Mouse (Mus musculus): ENCODE results near the gene Ttpal.
"Not testable (repeated sequence)": the region's sequence is repeated elsewhere in the genome, so short reads cannot be mapped to it uniquely, and the experiment has no call there.

Gene Ttpal

DNA sequence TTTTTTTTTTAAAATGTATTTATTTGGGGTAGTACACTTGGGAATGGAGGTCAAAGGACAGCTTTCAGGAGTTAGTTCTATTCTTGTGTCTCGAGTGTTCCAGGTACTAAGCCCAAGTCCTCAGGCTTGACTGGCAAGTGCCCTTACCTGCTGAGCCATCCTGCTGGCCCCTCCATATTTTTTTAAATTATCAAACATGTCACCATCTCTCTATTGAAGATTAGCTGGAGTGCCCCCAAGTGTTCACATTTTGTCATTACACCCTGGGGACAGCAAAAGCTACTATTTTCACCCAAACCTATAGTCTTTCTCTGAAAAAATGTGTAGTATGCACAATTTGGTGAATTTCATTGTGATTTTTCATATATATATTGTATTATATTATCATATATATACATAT, 10.0 kb upstream of the Ttpal start:
- DNase-seq (ENCODE audit: low spot score in 2 of 2) = no peak

DNA sequence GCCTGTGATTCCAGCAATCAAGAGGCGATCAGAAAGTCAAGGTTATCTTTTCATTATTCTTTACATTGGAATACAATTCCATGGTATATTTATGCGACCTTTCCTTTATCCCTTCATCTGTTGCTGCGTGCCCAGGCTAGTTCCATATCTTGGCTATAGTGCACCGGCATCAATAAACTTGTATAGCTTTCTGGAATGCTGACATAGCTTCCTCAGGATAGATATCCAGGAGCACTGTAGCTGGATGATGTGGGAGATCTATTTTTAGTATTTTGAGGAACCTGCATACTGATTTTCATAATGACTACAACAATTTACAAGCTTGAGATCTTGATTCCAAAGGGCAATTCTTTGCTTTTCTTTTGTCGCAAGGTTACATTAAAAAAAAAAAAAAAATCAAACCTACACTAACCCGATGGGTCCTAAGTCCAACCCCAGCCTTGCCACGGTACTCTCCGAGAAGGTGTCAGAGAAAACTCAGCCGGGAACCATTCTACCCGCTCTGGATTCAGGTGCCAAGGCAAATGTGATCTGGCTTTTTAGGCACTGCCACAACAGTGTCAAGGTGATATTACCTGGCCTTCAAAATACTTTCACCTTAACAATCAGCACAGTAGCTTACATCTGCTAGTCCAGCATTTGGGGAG, 8.4 kb upstream of the Ttpal start:
- DNase-seq (ENCODE audit: low spot score in 2 of 2) = no peak

DNA sequence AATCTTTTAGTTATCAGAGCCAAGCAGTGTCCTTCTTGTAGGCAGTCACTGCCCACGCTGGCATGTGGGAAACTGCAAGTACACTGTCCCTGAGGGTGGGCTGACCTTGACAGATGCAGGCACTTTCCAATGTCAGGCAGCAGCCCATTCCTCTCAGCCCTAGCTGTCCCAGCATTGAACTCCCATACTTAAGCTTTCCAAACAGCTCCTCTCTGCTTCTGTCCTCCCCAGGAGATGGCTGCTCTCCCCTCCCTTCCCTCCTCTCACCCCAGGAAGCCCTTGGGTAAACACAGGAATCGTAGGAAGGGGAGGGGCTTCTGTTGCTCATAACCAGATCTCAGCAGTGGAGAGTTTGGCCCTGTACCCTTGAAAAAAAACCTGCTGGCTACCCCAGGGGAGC, 7.0 kb upstream of the Ttpal start:
- DNase-seq (ENCODE audit: low spot score in 2 of 2) = no peak

DNA sequence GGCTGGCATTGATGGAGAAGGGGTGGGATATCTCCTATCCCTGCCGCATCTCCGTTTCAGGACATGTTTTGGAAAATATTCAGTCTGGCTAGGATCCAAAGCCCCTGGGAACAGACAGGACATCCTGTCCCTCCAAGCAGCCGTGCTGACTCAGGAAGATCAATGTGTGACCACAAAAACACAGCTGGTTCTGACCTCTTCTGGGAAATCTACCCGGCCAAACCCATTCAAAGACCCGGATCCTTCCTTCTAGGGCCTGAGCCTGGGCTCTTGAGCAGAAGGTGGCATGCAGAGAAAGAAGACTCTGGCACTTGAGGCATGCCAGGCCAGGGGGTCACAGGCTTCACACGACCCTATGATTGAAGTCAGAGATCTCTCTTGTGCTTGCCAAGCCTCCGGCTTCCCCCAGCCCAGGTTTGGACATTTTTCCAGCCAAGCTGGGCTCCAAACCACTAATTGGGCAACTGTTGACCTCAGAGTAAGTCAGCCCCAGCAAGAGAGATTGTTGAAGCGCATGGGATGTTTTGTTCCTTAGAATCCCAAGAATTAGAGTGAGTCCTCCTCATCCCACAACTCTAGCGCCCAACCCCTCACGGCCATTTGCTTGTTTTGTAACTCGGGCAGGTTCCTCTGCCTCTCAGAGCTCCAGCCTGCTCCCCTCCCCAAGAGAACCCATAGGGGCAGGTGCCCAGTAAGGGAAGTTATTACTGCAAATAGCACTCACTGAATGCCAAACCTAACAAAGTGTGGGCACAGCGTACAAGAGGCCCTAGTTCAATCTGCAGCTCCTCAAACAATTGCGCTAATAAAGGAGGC, 5.8 kb upstream of the Ttpal start:
- no peak for DNase-seq (ENCODE audit: low spot score in 2 of 2)

DNA sequence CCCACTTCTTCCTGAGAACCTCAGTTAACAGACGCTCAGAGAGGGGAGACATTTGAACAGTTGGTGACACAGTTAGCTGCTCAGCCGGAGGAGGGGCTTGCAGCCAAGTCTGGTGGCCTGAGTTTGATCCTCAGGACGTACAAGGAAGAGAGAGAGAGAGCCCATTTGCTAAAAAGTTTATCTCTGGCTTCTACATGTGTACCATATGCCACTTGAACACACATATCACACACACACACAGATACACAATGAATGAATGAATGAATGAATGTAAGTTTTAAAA, 5.3 kb upstream of the Ttpal start:
- DNase-seq (ENCODE audit: low spot score in 2 of 2) = no peak

DNA sequence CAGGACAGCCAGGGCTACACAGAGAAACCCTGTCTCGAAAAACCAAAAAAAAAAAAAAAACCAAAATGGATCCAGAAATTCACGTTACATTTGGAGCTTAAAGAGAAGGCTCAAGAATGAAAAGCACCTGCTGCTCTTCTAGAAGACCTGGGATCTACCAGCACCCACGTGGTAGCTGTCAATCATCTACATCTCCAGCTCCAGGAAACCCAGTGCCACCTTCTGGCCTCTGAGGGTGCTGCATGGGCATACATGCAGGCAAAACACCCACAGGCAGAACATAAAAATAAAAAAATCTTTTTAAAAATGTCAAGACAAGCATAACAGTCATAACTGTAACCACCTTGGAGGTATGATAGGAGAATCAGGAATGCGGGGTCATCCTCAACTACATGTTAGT, 4.5 kb upstream of the Ttpal start:
- peak; percentile 62 to 67 for DNase-seq (ENCODE audit: low spot score in 2 of 2)

DNA sequence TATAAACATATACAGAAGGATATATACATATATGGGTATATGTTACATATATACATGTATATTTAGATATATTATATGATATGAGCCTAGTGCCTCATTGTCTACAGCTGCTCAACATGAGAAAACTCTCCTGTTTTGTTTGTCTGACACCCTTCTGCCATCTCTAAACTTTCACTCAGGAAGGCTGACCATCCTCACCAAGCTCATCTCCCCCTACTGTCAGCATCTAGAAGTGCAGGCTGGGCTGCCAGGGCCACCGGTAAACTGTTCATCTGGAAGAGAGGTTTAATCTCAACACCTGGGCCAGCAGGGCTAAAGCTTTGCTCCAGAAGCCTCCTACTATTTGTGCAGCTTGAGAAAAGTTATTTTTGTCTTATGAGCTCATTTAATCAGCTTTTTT, 2.9 kb upstream of the Ttpal start:
- peak; percentile 64 to 65 for DNase-seq (ENCODE audit: low spot score in 2 of 2)

DNA sequence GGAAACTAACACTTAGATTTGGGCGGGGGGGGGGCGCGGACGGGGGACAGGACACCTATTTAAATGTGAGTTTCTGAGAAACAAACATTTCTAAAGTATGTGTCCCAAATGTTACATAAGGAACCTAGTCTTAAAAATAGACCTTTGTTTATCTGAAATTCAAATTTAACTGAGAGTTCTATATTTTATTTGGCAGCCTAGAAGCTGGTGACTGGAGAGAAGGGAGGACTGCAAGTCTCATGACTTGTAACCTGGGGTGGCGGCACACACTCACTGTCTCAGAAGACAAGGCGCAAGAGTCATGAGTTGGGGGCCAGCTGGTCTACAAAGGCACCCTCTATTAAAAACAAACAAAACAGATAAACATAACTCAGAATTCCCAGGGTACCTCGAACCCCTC, 1.0 kb upstream of the Ttpal start:
- no peak for DNase-seq (ENCODE audit: low spot score in 2 of 2)

DNA sequence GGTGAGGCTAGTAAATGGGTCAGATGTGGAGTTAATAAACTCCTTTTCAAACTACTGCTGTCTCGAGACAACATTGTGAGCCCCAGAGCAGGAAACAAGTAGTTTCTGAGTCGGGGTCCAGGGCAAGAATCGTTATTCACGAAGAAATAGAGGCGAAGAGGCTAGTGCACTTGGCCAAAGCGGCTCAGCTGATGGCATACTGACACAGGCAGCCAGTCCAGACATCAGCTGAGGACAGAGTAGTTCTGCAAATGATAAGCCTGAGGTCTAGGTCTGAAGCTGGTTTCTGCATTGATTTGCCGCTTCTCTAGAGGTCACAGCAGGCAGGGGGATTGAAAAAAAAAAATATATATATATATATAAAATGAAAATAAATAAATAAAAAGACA, 408 bp upstream of the Ttpal start:
- DNase-seq (ENCODE audit: low spot score in 2 of 2) = no peak

DNA sequence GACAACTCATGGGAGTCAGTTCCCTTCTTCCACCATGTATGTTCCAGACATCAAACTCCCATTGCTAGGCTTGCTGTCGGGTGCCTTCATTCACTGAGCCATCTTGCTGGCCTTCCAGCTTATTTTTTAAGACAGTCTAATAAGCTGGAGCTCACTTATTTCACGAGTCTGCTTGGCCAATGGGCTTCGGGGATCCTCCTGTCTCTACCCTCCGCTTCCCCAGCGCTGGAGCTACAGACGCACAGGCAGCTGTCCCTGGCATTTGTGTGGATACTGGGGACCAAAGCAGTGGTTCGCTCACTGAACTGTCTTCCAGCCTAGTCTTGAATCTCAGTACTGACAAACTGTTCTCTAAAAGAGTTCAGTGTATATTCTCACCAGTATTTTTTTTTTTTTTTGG, 4.0 kb downstream of the Ttpal start:
- no peak for DNase-seq (ENCODE audit: low spot score in 2 of 2)

DNA sequence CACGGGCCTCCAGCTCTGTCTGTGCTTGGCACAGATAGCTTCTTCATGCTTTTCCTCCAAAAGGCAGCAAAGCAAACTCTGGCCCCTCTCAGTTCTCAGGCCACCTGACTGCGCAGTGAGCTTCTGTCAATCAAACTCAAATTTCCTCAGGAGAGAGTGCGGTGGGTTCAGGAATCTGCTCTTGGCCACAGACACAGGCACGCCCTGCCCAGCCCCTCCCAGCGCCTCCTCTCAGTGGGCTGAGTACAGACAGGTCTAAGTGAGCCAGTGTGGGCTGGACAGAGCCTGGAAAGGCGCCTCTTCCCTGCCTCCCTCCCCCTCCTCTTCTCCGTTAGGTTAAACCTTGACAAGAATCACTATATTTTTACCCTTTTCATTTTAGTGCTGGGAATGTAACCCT, 5.9 kb downstream of the Ttpal start:
- DNase-seq (ENCODE audit: low spot score in 2 of 2) = no peak

DNA sequence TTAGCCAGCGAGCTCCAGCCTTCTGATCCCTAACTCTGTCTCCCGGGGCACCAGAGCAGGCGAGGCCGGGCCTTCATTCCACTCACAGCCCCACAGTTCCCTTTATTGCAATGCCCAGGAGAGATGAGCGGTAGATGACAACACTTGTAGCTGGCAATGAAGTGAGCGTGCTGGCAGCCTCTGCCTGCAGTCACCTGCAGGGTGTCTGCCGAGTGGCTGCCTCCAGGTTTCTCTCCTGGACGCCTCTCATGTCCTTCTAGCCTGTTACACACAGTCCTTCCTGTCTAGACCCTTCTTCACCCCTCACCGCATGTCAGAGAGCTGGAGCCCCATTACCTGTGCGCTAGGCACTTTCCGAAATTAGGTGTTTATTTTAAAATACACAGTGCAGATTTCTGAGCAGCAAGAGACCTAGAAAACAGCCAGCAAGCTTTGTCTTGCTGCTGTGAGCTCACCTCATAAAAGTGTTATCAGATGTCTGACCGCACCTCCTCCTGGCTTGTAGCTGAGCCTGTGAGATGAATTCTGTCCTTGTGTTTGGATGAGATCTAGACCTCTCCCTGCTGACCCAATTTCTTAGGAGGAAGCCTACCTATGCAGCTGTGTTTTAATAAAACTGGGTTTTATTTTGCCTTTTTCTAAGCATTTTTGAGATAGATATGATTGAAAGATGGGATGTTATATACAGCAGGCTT, 7.3 kb downstream of the Ttpal start:
- no peak for DNase-seq (ENCODE audit: low spot score in 2 of 2)

DNA sequence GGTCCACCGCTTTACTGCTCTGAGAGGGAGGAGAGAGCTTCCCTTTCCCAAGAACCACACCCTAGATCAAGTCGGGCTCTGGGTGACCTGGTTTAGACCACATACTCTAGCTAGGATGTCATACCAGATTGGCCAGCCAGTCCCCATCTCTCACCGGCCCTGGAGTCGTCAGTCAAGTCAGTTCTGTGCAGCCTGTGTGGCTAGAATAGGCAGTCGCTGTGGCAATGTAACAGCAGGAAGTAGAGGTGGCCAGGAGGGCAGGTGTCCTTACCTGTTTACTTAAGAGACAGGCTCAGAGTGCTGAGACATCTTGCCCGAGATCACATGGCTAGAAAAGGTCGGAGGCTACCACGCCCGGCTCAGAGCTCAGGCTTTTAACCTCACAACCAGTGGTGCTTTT, 9.1 kb downstream of the Ttpal start:
- no peak for DNase-seq (ENCODE audit: low spot score in 2 of 2)

DNA sequence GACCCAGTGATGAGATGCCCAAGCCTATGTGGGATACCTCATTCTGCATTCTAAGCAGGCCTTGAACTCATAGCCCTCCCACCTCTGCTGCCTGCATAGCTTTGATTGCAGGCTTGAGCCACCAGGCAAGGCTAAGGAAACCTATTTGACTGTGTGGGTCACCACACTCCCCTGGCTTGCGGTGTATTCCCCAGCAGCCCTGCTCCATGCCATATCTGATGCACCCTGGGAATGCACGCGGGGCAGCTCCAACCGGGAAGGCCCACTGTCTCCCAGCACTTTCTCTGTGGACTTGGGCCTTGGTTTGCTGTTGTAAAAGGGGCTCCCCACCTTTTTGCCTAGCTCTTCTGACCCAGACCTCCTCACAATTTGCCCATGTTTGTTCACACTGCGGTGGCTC, 11.1 kb downstream of the Ttpal start:
- DNase-seq (ENCODE audit: low spot score in 2 of 2) = no peak

DNA sequence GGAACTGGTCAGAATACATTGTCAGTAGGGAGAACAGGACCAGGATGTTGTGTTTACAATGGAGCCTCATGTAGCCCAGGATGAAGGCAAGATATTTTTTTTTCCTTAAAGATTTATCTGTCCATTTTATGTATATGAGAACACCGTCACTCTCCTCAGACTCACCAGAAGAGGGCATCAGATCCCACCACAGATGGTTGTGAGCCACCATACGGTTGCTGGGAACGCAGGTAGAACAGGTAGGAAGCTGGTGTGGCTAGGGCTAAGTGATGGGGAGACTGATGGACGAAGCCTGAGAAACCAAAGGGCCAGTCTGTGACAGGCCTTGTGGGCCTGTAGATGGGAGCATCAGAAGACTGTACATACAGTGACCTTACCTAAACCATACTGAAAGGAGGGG, 11.9 kb downstream of the Ttpal start:
- no peak for DNase-seq (ENCODE audit: low spot score in 2 of 2)

DNA sequence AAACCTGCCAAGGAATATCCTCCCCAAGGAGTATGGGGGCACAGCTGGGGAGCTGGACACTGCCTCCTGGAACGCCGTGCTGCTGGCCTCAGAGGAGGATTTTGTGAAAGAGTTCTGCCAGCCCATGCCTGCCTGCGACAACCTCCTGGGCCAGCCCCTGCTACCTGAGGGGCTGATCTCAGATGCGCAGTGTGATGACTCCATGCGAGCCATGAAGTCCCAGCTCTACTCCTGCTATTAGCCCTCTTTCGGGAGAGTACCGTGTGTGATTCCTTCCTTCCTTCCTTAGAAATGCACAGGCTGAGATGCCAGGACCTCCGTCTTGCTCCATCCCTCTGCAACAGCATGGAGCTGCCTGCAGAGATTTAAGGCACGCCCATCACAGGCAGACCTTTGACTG, 13.3 kb downstream of the Ttpal start:
- DNase-seq (ENCODE audit: low spot score in 2 of 2) = no peak

DNA sequence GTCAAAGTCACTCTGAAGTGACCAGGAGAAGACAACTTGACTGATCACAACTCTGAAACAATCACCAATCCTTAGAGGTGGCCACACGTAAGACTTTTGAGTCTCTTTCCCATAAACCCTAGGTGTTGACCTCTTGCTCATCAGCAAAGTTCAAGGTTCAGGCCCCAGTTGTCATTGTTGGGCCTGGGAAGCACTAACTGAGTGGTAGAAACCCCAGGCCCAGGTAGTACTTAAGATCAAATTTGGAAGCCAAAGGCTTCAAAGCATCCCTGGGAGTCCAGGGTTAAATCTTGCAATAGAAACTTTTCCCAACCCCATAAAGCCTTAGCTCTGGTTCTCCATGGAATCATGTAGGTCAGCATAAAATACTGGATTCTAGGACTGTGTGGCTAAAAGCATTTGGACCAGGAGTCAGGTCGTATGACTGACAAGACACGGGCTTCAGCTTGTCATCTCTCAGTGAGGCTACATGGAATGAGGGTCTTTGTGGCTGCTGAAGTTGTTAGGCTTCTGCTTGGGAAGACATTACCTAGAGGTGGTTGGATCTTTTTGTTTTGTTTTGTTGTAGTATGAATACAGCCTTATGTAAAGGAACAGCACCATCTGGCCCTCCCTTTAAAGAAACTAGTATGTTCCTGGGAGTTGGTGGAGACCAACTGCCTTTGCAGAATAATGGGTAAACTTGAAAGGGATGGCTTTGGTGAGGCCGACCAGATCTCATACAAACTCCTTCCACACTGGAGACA, 14.0 kb downstream of the Ttpal start:
- DNase-seq (ENCODE audit: low spot score in 2 of 2) = no peak

DNA sequence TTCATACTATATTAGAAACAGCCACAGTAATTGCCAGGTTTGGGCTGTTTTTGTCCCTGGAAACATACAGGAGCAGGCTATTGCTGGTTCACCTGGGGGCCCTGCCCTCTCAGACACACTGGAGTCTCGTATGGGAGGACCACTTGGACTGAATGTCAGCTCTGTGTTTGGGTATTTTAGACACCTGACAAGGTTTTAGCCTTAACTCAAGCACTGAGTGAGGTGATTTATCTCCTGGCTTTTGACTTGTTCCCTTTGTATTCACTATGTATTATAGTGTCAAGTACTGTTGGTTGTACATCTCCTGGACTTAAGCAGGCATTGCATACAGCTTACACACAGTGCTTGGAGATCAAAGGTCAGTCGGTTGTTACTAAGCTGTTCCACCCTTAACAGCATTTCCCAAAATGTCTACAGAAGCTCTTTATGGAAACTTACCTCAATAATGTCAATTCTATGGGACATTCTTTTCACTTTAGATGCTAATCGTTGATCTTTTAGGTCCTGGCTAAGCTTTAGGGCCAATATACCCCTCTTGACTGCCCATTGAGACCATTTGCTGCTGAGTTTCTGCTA, 14.6 kb downstream of the Ttpal start:
- DNase-seq (ENCODE audit: low spot score in 2 of 2) = no peak

DNA sequence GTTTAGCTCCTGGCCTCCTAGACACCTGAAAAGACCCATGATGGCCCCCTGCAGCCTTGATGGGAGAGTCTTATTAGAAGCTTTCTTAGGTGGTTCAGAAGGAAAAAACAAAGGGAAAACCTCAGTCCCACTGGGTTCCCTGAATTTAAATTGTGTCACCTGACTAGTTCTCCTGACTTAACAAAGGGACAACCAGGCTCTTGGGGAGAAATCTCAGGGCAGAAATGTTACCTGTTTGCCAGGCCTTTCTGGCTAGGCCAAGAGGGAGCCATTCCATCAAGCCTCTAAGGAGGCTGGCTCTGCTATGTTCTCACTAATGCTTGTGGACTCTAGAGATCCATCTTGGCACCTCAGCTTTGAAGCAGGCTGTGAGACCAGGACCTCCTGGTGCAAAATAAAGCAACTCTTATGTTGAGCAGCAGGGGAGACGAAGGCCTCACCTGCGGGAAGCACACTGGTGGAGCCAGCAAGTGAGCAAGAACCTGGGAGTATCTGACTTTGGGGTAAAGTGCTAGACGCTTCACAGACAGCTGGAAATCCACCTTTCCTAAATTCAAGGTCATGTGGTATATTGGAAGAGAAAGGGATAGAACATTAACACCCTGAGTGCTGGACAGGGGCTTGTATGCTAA, 15.2 kb downstream of the Ttpal start:
- no peak for DNase-seq (ENCODE audit: low spot score in 2 of 2)

DNA sequence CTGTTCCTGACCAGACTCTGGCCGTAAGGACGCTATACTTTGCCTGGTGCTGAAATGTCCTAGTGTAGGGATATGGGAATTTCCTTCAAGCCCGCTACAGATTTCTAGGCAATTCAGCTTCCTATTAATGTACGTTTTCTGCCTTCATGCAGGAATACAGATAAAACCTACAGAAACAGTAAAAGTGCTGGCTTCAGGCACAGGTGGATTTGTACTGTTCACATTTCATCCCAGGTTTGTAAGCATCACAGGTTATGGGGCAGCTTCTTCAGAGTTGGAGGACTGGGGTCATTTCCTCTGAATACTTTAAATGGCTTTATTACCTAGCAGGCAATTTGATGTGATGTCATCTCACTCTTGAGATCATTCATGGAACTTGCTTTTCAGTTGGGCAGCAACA, 15.8 kb downstream of the Ttpal start:
- no peak for DNase-seq (ENCODE audit: low spot score in 2 of 2)

DNA sequence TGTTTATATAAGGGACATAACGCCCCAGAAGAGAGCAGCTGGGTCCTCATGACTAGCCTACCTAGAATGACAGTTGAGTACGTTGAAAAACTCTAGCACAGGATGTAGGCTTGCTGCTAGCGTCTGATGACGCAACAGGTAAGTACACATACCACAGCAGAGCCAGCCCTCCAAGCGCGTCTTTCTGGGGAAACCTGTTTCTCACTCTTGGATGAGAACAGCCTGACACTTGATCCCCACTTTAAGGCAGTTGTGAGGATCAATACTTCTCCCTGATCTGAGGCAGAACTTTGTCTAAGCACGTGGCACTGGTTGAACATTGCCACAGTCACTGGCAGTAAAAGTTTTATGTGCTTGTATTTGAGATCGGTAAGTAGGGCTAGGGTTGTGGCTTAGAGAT, 18.3 kb downstream of the Ttpal start:
- no peak for DNase-seq (ENCODE audit: low spot score in 2 of 2)

DNA sequence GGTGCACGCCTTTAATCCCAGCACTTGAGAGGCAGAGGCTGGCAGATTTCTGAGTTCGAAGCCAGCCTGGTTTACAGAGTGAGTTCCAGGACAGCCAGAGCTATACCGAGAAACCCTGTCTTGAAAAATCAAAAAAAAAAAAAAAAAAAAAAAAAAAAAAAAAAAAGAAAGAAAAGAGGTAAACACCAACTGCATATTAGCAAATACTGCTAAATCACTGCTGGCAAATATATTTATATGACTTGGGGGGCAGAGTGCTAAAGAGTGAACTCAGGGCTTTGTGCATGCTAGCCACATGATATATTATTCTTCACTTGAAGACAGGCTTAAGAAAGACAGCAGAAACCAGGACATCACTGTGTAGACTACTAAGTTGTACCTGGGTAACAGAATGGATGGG, 19.3 kb downstream of the Ttpal start:
- DNase-seq (ENCODE audit: low spot score in 2 of 2) = not testable (repeated sequence)

All from spleen, postnatal 36 days (tissue).